Mouse (Mus musculus): Measurements from ENCODE around the gene Hes3. TPM values are rescaled to one million over a fixed set of nuclear protein-coding genes. Genes with fewer than 3 reads are reported as not detected.

The Hes3 gene
- polyA plus RNA-seq (2015; fragmentation: Nextera tagmentation; extraction: Ambion mirVana), result not detected in 2 replicates

DNA sequence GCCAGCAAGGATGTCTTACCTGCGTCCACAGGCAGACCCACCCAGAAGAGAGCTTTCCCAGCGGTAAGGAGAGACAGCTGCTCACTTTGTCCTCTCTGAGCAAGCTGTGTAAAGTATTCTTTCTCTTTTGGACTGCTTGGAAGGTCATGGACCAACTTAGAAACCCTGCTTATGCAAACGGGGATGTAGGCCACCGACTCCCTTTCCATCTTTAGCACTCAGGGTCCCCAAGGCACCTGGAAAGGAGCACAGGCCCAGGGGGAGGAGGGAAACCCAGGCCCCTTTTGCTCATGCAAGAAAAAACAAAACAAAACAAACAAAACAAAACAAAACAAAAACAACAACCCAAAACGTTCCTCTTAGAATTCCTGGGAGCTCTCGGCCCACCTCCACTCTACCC, at the start of gene Hes3:
TSS of gene Hes3 (minus strand) at position 101 of the 400 bp plus-strand sequence.
- no peak for ATAC-seq (replicated peaks; ENCODE audit: insufficient number of reproducible peaks, insufficient read depth, low FRiP score, low read depth)
- 29% methylated on average over 6 of the region's 6 CpGs for WGBS
- Histone ChIP-seq H3K9ac (no peak within 1 kb of the TSS), H3K4me1 (replicated peaks) (peaks cover 21% of the 10 kb centered on the region), H3K4me2 (peak within 1 kb of the TSS; percentile 30; the same call in 1 of the 2 replicates), H3K36me3 (no peaks in the 10 kb centered on the region), H3K27me3 (peaks cover 68% of the 10 kb centered on the region), H3K4me3 (peak within 1 kb of the TSS; percentile 24), H3K9me3 (replicated peaks) (no peaks in the 10 kb centered on the region), H3K27ac (no peak within 1 kb of the TSS)

DNA sequence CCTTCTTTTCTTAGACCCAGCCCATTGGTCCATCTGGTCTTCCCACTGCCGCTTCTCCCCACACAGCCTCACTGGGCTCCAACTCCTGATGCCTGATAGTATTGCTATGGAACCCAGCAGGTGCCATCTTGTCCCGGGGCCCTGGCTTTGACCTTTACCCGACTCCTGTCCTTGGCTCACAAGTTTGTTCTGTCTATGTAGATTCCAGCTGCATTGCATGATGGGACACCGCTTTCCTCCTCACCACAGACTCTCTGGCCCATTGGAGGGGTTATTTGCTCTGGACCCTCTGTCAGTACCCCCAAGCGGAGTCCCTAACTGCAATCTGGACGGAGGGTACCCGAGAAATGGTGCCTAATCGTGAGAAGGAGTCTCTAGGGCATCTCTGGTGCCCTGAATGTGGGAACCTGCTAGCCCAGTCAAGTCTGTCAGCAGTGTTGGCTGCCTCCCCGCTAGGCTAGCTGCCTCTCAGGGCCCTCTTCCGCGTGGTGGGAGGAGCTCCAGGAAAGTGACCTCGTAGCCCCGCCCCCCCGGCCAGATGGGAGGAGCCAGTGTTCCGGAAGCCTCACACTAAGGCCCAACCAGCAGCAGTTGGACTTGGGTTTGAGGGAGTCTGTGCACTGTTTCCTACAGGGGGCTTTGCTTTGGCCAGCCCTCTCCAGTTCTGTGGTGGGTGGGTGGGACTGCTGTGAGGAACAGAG, 49.3 kb upstream of the Hes3 start:
- no peak overlapping the region for H3K27ac ChIP-seq
- peaks cover 33% of the 10 kb centered on the region for H3K4me1 ChIP-seq (replicated peaks)
- H3K4me3 ChIP-seq, result no peak overlapping the region
- H3K9me3 ChIP-seq (replicated peaks), result no peaks in the 10 kb centered on the region
- no peaks in the 10 kb centered on the region for H3K36me3 ChIP-seq
- H3K9ac ChIP-seq, result no peak overlapping the region
- ATAC-seq (replicated peaks; ENCODE audit: insufficient number of reproducible peaks, insufficient read depth, low FRiP score, low read depth), result no peak
- peaks cover 82% of the 10 kb centered on the region for H3K27me3 ChIP-seq
- no peak overlapping the region for H3K4me2 ChIP-seq
- 34% methylated on average over 15 of the region's 15 CpGs for WGBS

DNA sequence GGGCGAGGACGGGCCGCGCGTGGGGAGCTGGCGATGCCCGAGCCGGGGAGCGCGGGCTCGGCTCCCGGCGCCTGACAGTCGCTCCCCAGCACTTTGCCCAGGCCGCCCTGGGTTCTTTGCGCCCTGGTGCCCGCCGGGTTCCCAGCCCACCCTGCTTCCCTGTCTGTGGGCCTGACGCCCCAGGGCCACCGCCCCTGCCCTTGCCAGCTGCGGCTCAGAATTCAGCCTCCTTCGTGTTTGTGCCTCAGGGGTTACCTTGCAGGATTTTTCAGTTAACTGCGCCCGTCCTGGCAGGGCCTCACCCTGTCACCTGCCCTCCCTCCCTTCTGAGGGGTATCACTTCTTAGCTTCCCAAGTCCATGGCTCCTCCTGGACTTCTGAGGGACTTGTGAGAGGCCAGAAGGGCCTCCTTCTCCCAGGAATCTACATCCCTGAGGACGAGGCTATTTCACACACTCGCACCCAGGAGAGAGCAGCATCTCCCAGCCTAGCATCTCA, 47.9 kb upstream of the Hes3 start:
- H3K27ac ChIP-seq, result no peak overlapping the region
- peak overlapping the region; percentile 56 for H3K4me3 ChIP-seq
- WGBS, result 4% methylated on average over 25 of the region's 26 CpGs
- no peak for ATAC-seq (replicated peaks; ENCODE audit: insufficient number of reproducible peaks, insufficient read depth, low FRiP score, low read depth)
- H3K9ac ChIP-seq, result peak overlapping the region; percentile 53
- H3K4me1 ChIP-seq (replicated peaks), result peaks cover 23% of the 10 kb centered on the region
- H3K9me3 ChIP-seq (replicated peaks), result no peaks in the 10 kb centered on the region
- H3K36me3 ChIP-seq, result peaks cover 1% of the 10 kb centered on the region
- peaks cover 79% of the 10 kb centered on the region for H3K27me3 ChIP-seq
- peak overlapping the region; percentile 97 for H3K4me2 ChIP-seq

DNA sequence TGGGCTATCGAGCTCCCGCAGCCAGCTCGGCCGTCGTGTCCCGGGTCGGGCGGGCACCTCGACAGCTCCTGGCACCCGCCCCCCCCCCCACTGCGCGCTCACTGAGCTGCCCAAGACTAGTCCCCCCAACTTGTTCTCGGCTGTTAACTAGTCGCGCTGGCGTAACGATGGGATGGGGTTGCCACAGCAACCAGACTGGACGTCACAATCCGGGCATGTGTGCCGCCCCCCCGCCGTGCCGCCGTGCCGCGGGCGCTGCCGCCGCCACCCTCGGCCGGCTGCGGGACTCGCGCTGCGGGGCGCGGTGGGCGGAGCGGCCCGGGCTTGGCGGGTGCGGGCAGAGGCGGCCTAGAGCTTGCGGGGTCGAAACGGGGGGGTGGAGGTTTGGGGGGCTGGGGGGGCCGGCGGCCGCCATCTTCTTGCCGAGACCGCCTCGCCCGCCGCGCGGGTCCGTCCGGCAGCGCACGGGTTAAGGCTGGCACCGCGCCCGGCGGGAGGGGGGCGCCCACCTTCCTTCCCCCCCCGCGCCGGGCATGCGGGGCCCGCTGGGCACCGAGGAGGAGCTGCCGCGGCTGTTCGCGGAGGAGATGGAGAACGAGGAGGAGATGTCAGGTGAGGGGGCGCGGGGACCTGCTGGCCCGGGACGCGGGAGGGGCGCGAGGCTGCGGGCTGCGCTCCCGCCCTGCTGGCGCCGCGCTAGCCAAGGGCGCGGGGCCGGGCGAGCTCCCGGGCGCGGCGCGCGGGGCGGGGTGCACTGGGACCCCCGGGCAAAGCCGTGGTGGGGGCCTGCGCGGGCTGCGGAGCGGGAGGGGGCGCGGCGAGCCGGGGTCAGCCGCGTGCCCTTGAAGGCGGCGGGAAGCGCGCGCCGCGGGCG, 47.2 kb upstream of the Hes3 start, which contains the start of gene Chd5:
TSS of gene Chd5 (plus strand) at position 233 of the 874 bp plus-strand sequence.
- WGBS, result under 1% methylated on average over 77 of the region's 120 CpGs

DNA sequence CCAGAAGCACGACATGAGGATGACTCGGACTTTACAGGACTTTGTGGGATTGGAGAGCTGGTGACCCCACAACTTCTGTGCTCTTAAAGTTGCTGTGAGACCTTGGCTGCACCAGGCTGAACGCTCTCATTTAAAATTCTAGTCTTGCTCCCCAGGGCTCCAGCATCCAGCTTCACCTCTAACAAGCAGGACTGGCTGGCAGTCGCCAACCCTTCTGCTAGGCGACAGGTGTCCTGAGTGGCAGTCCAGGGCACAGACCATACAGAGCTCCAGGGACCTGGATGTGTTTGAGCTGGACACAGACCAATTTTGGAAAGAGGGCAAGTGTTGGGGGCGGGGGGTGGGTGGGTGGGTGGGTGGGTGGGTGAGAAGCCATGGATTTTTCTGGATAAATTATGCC, 46.3 kb upstream of the Hes3 start:
- Histone ChIP-seq H3K4me2 (no peak overlapping the region), H3K27ac (no peak overlapping the region), H3K4me1 (replicated peaks) (peaks cover 20% of the 10 kb centered on the region), H3K36me3 (peaks cover 16% of the 10 kb centered on the region), H3K4me3 (no peak overlapping the region), H3K9ac (no peak overlapping the region), H3K9me3 (replicated peaks) (no peaks in the 10 kb centered on the region), H3K27me3 (peaks cover 63% of the 10 kb centered on the region)
- no peak for ATAC-seq (replicated peaks; ENCODE audit: insufficient number of reproducible peaks, insufficient read depth, low FRiP score, low read depth)
- 34% methylated on average over 6 of the region's 6 CpGs for WGBS

More for the DNA sequence above, 47.2 kb upstream of the Hes3 start, which contains the start of gene Chd5:
- H3K9me3 ChIP-seq (replicated peaks), result no peaks in the 10 kb centered on the region
- H3K9ac ChIP-seq, result peak within 1 kb of the TSS; percentile 53
- H3K27me3 ChIP-seq, result peaks cover 72% of the 10 kb centered on the region
- H3K36me3 ChIP-seq, result peaks cover 8% of the 10 kb centered on the region
- no peak within 1 kb of the TSS for H3K27ac ChIP-seq
- H3K4me1 ChIP-seq (replicated peaks), result peaks cover 20% of the 10 kb centered on the region
- peak within 1 kb of the TSS; percentile 56 for H3K4me3 ChIP-seq
- ATAC-seq (replicated peaks; ENCODE audit: insufficient number of reproducible peaks, insufficient read depth, low FRiP score, low read depth), result no peak
- H3K4me2 ChIP-seq, result peak within 1 kb of the TSS; percentile 97

DNA sequence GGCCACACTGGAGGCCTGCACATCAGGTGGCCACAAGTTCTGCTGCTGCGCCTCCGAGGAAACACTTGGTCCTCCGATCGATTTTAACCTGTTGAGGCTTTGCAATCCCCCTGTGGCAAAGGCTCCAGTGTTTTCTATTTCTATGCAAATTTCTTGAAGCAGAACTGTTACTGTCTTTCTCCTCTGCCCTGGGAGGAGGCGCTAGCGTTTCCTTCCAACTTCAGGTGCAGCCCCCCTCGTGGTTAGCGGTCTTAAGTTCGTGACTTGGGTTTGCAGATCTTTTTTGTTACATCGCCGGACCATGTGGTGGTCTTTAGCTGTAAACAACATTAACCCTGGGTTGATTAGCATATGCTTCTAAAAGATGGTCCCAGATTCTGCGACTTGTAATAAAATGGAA, 42.1 kb upstream of the Hes3 start:
- no peak for ATAC-seq (replicated peaks; ENCODE audit: insufficient number of reproducible peaks, insufficient read depth, low FRiP score, low read depth)

DNA sequence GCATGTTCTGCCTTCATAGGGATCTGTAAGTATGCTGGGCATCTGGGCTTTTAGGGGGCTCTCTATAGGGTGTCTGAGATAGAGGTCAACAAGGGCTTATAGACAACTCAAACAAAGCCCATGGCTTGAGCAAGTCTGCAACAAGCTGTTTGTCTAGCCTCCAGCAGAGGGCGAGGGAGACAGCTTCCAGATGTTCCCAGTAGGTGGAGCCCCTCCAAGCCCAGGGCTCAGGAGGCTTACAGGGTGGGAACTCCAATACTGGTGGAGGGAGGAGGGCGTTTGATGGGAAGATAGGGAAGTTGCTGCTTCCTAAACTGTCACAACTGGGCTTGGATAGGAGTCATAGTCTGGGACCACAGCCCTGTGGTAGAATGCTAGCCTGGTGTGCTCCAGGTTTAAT, 41.5 kb upstream of the Hes3 start:
- no peak overlapping the region for H3K27ac ChIP-seq
- no peaks in the 10 kb centered on the region for H3K9me3 ChIP-seq (replicated peaks)
- H3K9ac ChIP-seq, result no peak overlapping the region
- H3K27me3 ChIP-seq, result peaks cover 16% of the 10 kb centered on the region
- peak; percentile 37 for ATAC-seq (replicated peaks; ENCODE audit: insufficient number of reproducible peaks, insufficient read depth, low FRiP score, low read depth)
- H3K36me3 ChIP-seq, result peaks cover 58% of the 10 kb centered on the region
- no peaks in the 10 kb centered on the region for H3K4me1 ChIP-seq (replicated peaks)
- no peak overlapping the region for H3K4me2 ChIP-seq
- 30% methylated on average over 2 of the region's 2 CpGs for WGBS
- no peak overlapping the region for H3K4me3 ChIP-seq

More for the DNA sequence above, 42.1 kb upstream of the Hes3 start:
- Histone ChIP-seq H3K9me3 (replicated peaks) (no peaks in the 10 kb centered on the region), H3K9ac (no peak overlapping the region), H3K4me3 (no peak overlapping the region), H3K27ac (no peak overlapping the region), H3K27me3 (peaks cover 22% of the 10 kb centered on the region), H3K4me2 (no peak overlapping the region), H3K4me1 (replicated peaks) (peaks cover 5% of the 10 kb centered on the region), H3K36me3 (peaks cover 53% of the 10 kb centered on the region)
- WGBS, result 91% methylated on average over 12 of the region's 12 CpGs

DNA sequence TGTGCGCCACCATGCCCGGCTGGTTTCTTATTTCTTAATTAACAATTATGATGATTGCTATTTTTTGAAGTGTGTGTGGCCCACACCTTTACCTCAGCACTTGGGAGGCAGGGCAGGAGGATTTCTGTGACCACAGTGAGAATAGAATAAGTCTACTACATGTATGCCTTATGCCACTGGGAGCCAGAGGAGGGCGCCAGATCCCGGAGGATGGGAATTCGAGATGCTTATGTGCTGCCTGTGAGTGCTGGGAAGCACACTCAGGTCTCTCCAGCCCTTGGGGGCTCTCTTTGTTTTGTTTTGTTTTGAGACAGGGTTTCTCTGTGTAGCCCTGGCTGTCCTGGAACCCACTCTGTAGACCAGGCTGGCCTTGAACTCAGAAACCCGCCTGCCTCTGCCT, 37.2 kb upstream of the Hes3 start:
- Histone ChIP-seq H3K36me3 (peaks cover 54% of the 10 kb centered on the region), H3K27me3 (no peaks in the 10 kb centered on the region), H3K4me2 (no peak overlapping the region), H3K9me3 (replicated peaks) (no peaks in the 10 kb centered on the region), H3K27ac (no peak overlapping the region), H3K4me3 (no peak overlapping the region), H3K4me1 (replicated peaks) (peaks cover 12% of the 10 kb centered on the region), H3K9ac (no peak overlapping the region)
- WGBS, result 72% methylated on average over 6 of the region's 6 CpGs
- no peak for ATAC-seq (replicated peaks; ENCODE audit: insufficient number of reproducible peaks, insufficient read depth, low FRiP score, low read depth)

DNA sequence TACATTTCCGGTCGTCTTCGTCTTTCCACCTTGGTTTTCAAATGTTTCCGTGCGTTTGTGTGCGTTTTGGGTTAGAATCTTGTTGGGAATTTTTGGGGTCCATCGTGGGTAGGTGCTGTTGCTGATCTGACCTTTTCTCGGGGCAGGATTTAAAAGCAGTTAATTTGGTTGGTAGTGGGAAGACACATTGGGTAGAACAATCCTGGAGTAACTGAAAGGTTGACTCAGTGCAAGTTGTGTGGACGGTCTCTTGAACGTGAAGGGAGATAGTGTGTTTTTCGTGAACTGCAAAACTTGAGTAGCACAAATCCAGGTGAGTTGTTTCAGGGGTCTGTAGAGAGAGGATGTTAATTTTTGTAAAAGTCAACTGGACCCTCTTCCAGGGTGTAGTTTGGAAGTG, 35.1 kb upstream of the Hes3 start:
- Histone ChIP-seq H3K4me3 (peak overlapping the region; percentile 78), H3K36me3 (peaks cover 37% of the 10 kb centered on the region), H3K27ac (no peak overlapping the region), H3K27me3 (no peaks in the 10 kb centered on the region), H3K9ac (peak overlapping the region; percentile 92), H3K4me2 (peak overlapping the region; percentile 78), H3K9me3 (replicated peaks) (no peaks in the 10 kb centered on the region), H3K4me1 (replicated peaks) (peaks cover 12% of the 10 kb centered on the region)
- 1% methylated on average over 11 of the region's 11 CpGs for WGBS
- no peak for ATAC-seq (replicated peaks; ENCODE audit: insufficient number of reproducible peaks, insufficient read depth, low FRiP score, low read depth)

DNA sequence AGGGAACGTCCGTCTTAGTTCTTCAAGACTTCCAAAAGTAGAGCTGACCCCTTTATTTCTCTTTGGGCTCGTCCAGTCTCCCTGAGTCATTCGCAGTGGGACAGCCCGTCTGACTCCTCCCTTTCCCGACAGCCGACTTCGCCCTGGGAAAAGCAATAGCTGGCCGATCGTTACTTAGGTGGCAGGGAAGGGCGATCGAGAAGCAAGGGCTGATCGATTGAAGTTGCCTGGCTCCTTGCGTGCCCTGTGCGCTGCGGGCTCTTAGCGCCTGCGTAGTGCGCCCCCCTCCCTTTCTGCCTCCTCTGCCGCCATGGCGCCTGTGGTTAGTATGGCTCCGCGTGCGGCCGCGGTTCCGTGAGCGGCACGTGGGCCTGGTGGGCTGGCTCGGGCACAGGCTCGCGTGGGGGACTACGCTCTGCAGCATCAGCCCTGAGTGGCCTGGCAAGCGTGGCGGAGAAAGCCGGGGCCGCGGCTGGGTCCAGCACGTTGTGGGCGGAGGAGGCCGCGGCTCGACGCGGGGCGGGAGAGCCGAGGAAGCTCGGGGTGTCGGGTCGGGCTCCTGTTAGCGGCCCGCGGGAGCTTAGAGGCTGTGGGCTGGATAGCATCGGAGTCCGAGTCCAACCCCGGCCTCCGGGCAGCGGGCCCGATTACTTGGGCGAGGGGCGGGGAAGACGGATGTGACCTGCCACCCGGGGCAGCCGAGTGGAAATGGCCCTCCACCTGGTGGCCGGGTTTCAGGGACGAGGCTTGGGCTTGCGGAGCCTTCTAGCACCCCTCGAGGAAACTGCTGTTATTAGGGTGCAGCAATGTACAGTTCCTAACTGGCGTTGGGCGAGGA, 34.3 kb upstream of the Hes3 start, which contains the start of gene Rpl22:
TSS of gene Rpl22 (plus strand) at position 169 of the 838 bp plus-strand sequence.
- Histone ChIP-seq H3K4me3 (peak within 1 kb of the TSS; percentile 78), H3K4me1 (replicated peaks) (peaks cover 12% of the 10 kb centered on the region), H3K9me3 (replicated peaks) (no peaks in the 10 kb centered on the region), H3K4me2 (peak within 1 kb of the TSS; percentile 78), H3K36me3 (peaks cover 31% of the 10 kb centered on the region), H3K27ac (peak within 1 kb of the TSS; percentile 58), H3K27me3 (no peaks in the 10 kb centered on the region), H3K9ac (peak within 1 kb of the TSS; percentile 92)
- peak; percentile 95 for ATAC-seq (replicated peaks; ENCODE audit: insufficient number of reproducible peaks, insufficient read depth, low FRiP score, low read depth)
- WGBS, result under 1% methylated on average over 70 of the region's 70 CpGs

Data from heart, embryonic 15.5 days (tissue).